Mouse (Mus musculus) erythroblast, embryonic 14.5 days (primary cell): ENCODE measurements around the gene Timm13.

Source experiments
- GATA1 ChIP-seq: IDR thresholded peaks from 2 replicates; pipeline ENCODE4 v1.6.1; 2012; ENCODE audit warnings: low read length, inconsistent platforms, mixed read lengths
- TAL1 ChIP-seq: IDR thresholded peaks from 3 replicates; pipeline ENCODE4 v1.6.1; 2012; ENCODE audit warnings: low read length, inconsistent platforms, mixed read lengths

GRCm38 (mm10) chr10:80915260-80915659 is 14.5 kb upstream of the Timm13 start:
- TF ChIP-seq GATA1 (no peak), TAL1 (peak; percentile 51; the same call in 2 of the 3 replicates)
